Mouse (Mus musculus): ENCODE data around the gene Slc9a3r1.

The Slc9a3r1 gene

GRCm38 (mm10) chr11:115162832-115163480, at the start of gene Slc9a3r1:
Gene Slc9a3r1, plus strand, starts transcription at chr11:115163341.
- in situ Hi-C loops (cut with MseI, MboI), result loop anchor here in 1 of 2 experiments (5.0 kb wide), 1 partner anchor 99 kb away; no protein-coding TSS in a partner anchor

- in situ Hi-C loops (cut with MseI, MboI), result no loop called here
Observed at GRCm38 (mm10) chr11:115119409-115119808, 43.7 kb upstream of the Slc9a3r1 start.

GRCm38 (mm10) chr11:115128483-115128882, 34.7 kb upstream of the Slc9a3r1 start:
- in situ Hi-C loops (cut with MseI, MboI), result loop anchor here in 1 of 2 experiments (25.0 kb wide), 1 partner anchor 141 kb away; the partner anchor contains the start of gene Cd300ld

GRCm38 (mm10) chr11:115129508-115130126, 33.5 kb upstream of the Slc9a3r1 start:
- in situ Hi-C loops (cut with MseI, MboI), result loop anchor here in 1 of 2 experiments (25.0 kb wide), 1 partner anchor 142 kb away; the partner anchor contains the start of gene Cd300ld

GRCm38 (mm10) chr11:115131768-115132381, 31.3 kb upstream of the Slc9a3r1 start:
- in situ Hi-C loops (cut with MseI, MboI), result loop anchor here in 1 of 2 experiments (25.0 kb wide), 1 partner anchor 145 kb away; the partner anchor contains the start of gene Cd300ld

- in situ Hi-C loops (cut with MseI, MboI), result loop anchor here in 1 of 2 experiments (25.0 kb wide), 1 partner anchor 146 kb away; the partner anchor contains the start of gene Cd300ld
Observed at GRCm38 (mm10) chr11:115133800-115134199, 29.3 kb upstream of the Slc9a3r1 start, which contains the start of gene Cd300lf. Gene Cd300lf, minus strand, starts transcription at chr11:115133992.

- in situ Hi-C loops (cut with MseI, MboI), result loop anchor here in 1 of 2 experiments (25.0 kb wide), 1 partner anchor 151 kb away; the partner anchor contains the start of gene Cd300ld
Observed at GRCm38 (mm10) chr11:115138597-115139262, 24.4 kb upstream of the Slc9a3r1 start.

- in situ Hi-C loops (cut with MseI, MboI), result loop anchor here in 1 of 2 experiments (25.0 kb wide), 1 partner anchor 155 kb away; the partner anchor contains the start of gene Cd300ld
Observed at GRCm38 (mm10) chr11:115141970-115142369, 21.2 kb upstream of the Slc9a3r1 start.

GRCm38 (mm10) chr11:115147813-115148212, 15.3 kb upstream of the Slc9a3r1 start:
- in situ Hi-C loops (cut with MseI, MboI), result loop anchor here in 1 of 2 experiments (25.0 kb wide), 1 partner anchor 161 kb away; the partner anchor contains the start of gene Cd300ld

- in situ Hi-C loops (cut with MseI, MboI), result loop anchor here (5.0 kb wide), 2 partner anchors 58 to 68 kb away; partner anchors contain the start of gene Rab37 (in 1 of the 2)
Observed at GRCm38 (mm10) chr11:115150741-115151254, 12.3 kb upstream of the Slc9a3r1 start.

- in situ Hi-C loops (cut with MseI, MboI), result loop anchor here (5.0 kb wide), 2 partner anchors 60 to 70 kb away; partner anchors contain the start of gene Rab37 (in 1 of the 2)
Observed at GRCm38 (mm10) chr11:115151755-115152429, 11.2 kb upstream of the Slc9a3r1 start.

GRCm38 (mm10) chr11:115153088-115153487, 10.1 kb upstream of the Slc9a3r1 start:
- in situ Hi-C loops (cut with MseI, MboI), result loop anchor here (5.0 kb wide), 2 partner anchors 61 to 71 kb away; partner anchors contain the start of gene Rab37 (in 1 of the 2)

GRCm38 (mm10) chr11:115153699-115154292, 9.3 kb upstream of the Slc9a3r1 start:
- in situ Hi-C loops (cut with MseI, MboI), result loop anchor here (5.0 kb wide), 2 partner anchors 61 to 71 kb away; partner anchors contain the start of gene Rab37 (in 1 of the 2)

GRCm38 (mm10) chr11:115155053-115155634, 8.0 kb upstream of the Slc9a3r1 start:
- in situ Hi-C loops (cut with MseI, MboI), result no loop called here

GRCm38 (mm10) chr11:115157933-115158719, 5.0 kb upstream of the Slc9a3r1 start:
- in situ Hi-C loops (cut with MseI, MboI), result no loop called here

- in situ Hi-C loops (cut with MseI, MboI), result loop anchor here in 1 of 2 experiments (5.0 kb wide), 1 partner anchor 102 kb away; no protein-coding TSS in a partner anchor
Observed at GRCm38 (mm10) chr11:115160016-115160797, 2.9 kb upstream of the Slc9a3r1 start.

- in situ Hi-C loops (cut with MseI, MboI), result loop anchor here in 1 of 2 experiments (5.0 kb wide), 1 partner anchor 101 kb away; no protein-coding TSS in a partner anchor
Observed at GRCm38 (mm10) chr11:115160883-115161577, 2.1 kb upstream of the Slc9a3r1 start.

Measured in mouse trophoblast stem cell (cell line).